Mouse (Mus musculus) spleen, adult 2 months (tissue): ENCODE results near the gene Dusp18. TPM values are rescaled to one million over a fixed set of nuclear protein-coding genes. Genes with fewer than 3 reads are reported as not detected.

Experiments used
- DNase-seq, 2 experiments: peaks; one replicate each; pipeline versions ENCODE4 v3.0.0 to v3.0.0-alpha.2; 2012 to 2021; ENCODE audit warnings: low spot score in 2 of 2, low read depth in 1 of 2
- H3K27ac ChIP-seq: fragments of 200-500 bp; 2 replicates; pipeline ENCODE4 v1.5.1; 2012; ENCODE audit warnings: low read length, inconsistent platforms; ENCODE audit not compliant: insufficient read depth
- H3K27me3 ChIP-seq: fragments of 200-500 bp; 2 replicates; pipeline ENCODE4 v1.6.1; 2012; ENCODE audit warnings: mild to moderate bottlenecking, moderate library complexity, low read length, inconsistent platforms; ENCODE audit not compliant: control insufficient read depth, insufficient read depth
- H3K36me3 ChIP-seq: fragments of 200-500 bp; 2 replicates; pipeline ENCODE4 v1.6.1; 2012; ENCODE audit warnings: mild to moderate bottlenecking, low read length, inconsistent platforms; ENCODE audit not compliant: control insufficient read depth, insufficient read depth
- H3K4me1 ChIP-seq: fragments of 200-500 bp; 2 replicates; pipeline ENCODE4 v1.6.1; 2011; ENCODE audit warnings: inconsistent platforms; ENCODE audit not compliant: control insufficient read depth, insufficient read depth, insufficient read length
- H3K4me3 ChIP-seq: fragments of 200-500 bp; 2 replicates; pipeline ENCODE4 v1.5.1; 2011; ENCODE audit warnings: mild to moderate bottlenecking, inconsistent platforms; ENCODE audit not compliant: insufficient read depth, insufficient read length; ENCODE audit errors: extremely low read depth
- CTCF ChIP-seq: fragments of 200-500 bp; IDR thresholded peaks from 2 replicates; pipeline ENCODE4 v1.5.1; 2011; ENCODE audit warnings: mild to moderate bottlenecking, inconsistent platforms; ENCODE audit not compliant: insufficient read depth, insufficient read length, insufficient replicate concordance; ENCODE audit errors: extremely low read depth
- POLR2A ChIP-seq: fragments of 200-500 bp; IDR thresholded peaks from 2 replicates; pipeline ENCODE4 v1.6.1; 2011; ENCODE audit warnings: low read depth, low read length, inconsistent platforms
- WGBS: fragments of 180-500 bp; shearing (Covaris S2); methylation state at CpG from one replicate; pipeline ENCODE4 v1.1.7; 2018; 5-methylcytosine and 5-hydroxymethylcytosine counted together
- polyA plus RNA-seq: library from polyadenylated mRNA; depleted of rRNA; stranded (reverse); fragments of >200 nt; gene quantifications from 2 replicates; pipeline ENCODE4 v1.2.3, GENCODE M21; 2012

The Dusp18 gene
- polyA plus RNA-seq, 1 experiment: 0.44 TPM

GRCm38 (mm10) chr11:3853031-3853430 is 42.0 kb upstream of the Dusp18 start:
- no peaks in the 10 kb centered on the region for H3K27me3 ChIP-seq
- no peaks in the 10 kb centered on the region for H3K4me1 ChIP-seq
- 92% methylated on average over 10 of the region's 10 CpGs for WGBS
- no peaks in the 10 kb centered on the region for H3K36me3 ChIP-seq
- TF ChIP-seq CTCF (no peak), POLR2A (no peak)
- no peak overlapping the region for H3K4me3 ChIP-seq
- DNase-seq: no peak
- H3K27ac ChIP-seq: no peak overlapping the region

GRCm38 (mm10) chr11:3853481-3854034 is 41.5 kb upstream of the Dusp18 start:
- DNase-seq: no peak
- H3K27me3 ChIP-seq: no peaks in the 10 kb centered on the region
- 41% methylated on average over 5 of the region's 5 CpGs for WGBS
- H3K4me1 ChIP-seq: no peaks in the 10 kb centered on the region
- H3K36me3 ChIP-seq: no peaks in the 10 kb centered on the region
- TF ChIP-seq CTCF (no peak), POLR2A (no peak)
- H3K27ac ChIP-seq: no peak overlapping the region
- no peak overlapping the region for H3K4me3 ChIP-seq

GRCm38 (mm10) chr11:3854156-3854555 is 40.9 kb upstream of the Dusp18 start:
- TF ChIP-seq CTCF: no peak
- no peak for TF ChIP-seq POLR2A
- no peak overlapping the region for H3K4me3 ChIP-seq
- H3K36me3 ChIP-seq: no peaks in the 10 kb centered on the region
- DNase-seq: no peak
- WGBS: 90% methylated on average over 3 of the region's 3 CpGs
- no peaks in the 10 kb centered on the region for H3K27me3 ChIP-seq
- no peaks in the 10 kb centered on the region for H3K4me1 ChIP-seq
- H3K27ac ChIP-seq: no peak overlapping the region

GRCm38 (mm10) chr11:3855846-3856245 is 39.2 kb upstream of the Dusp18 start:
- H3K27me3 ChIP-seq: no peaks in the 10 kb centered on the region
- H3K4me3 ChIP-seq: no peak overlapping the region
- no peak overlapping the region for H3K27ac ChIP-seq
- no peak for TF ChIP-seq POLR2A
- TF ChIP-seq CTCF: no peak
- no peaks in the 10 kb centered on the region for H3K36me3 ChIP-seq
- no peaks in the 10 kb centered on the region for H3K4me1 ChIP-seq
- no peak for DNase-seq
- WGBS: 90% methylated on average over 5 of the region's 5 CpGs

GRCm38 (mm10) chr11:3857902-3858301 is 37.1 kb upstream of the Dusp18 start:
- Histone ChIP-seq H3K4me1 (no peaks in the 10 kb centered on the region), H3K27ac (no peak overlapping the region), H3K27me3 (no peaks in the 10 kb centered on the region), H3K4me3 (no peak overlapping the region), H3K36me3 (no peaks in the 10 kb centered on the region)
- WGBS: 76% methylated on average over 5 of the region's 5 CpGs
- DNase-seq: no peak
- TF ChIP-seq POLR2A (no peak), CTCF (no peak)

- Histone ChIP-seq H3K36me3 (no peaks in the 10 kb centered on the region), H3K4me3 (no peak overlapping the region), H3K27me3 (peaks cover 6% of the 10 kb centered on the region), H3K4me1 (no peaks in the 10 kb centered on the region; the same call in 1 of the 2 replicates), H3K27ac (no peak overlapping the region)
- 94% methylated on average over 4 of the region's 4 CpGs for WGBS
- no peak for DNase-seq
- TF ChIP-seq CTCF (no peak), POLR2A (no peak)
Measured at GRCm38 (mm10) chr11:3859778-3860177, 35.3 kb upstream of the Dusp18 start.

- H3K4me1 ChIP-seq: no peaks in the 10 kb centered on the region; the same call in 1 of the 2 replicates
- TF ChIP-seq CTCF (no peak), POLR2A (no peak)
- no peak overlapping the region for H3K4me3 ChIP-seq
- 84% methylated on average over 4 of the region's 4 CpGs for WGBS
- no peak for DNase-seq
- peaks cover 6% of the 10 kb centered on the region for H3K27me3 ChIP-seq
- no peak overlapping the region for H3K27ac ChIP-seq
- H3K36me3 ChIP-seq: no peaks in the 10 kb centered on the region
Measured at GRCm38 (mm10) chr11:3860361-3860760, 34.7 kb upstream of the Dusp18 start.
